In genomic region chr6:36766941-36767340, GRCm38 (mm10) we compare ENCODE assay signal across 22 mouse cellular contexts. TPM values are rescaled to one million over a fixed set of nuclear protein-coding genes. Genes with fewer than 3 reads are reported as not detected.
DNase-seq lines count a peak whose midpoint lies in the region.
"Had no signal": no experiment of that assay in that cellular context is flagged by ENCODE, and none has a peak within 500 bp of the region (broad histone marks: within the 10 kb centered on the region; RNA-seq: fewer than 3 reads in every experiment).

No protein-coding gene starts in this region.

- peak; percentile 25 for DNase-seq in kidney, adult 9 months
- no peak for DNase-seq in kidney, adult 18-20 months
- DNase-seq in adipocyte (ENCODE audit: low spot score), result peak; percentile 56
- peak; percentile 58 for DNase-seq in gonadal fat pad, adult 2 months (ENCODE audit: low read depth)
- no peak for DNase-seq in neural tube, embryonic 10.5 days (ENCODE audit: extremely low spot score, low spot score)
- DNase-seq: adrenal gland, adult 2 months; adrenal gland, postnatal 10 days; adrenal gland, postnatal 25 days; B cell, adult 2 months; cerebellum, adult 11 months; cerebellum, adult 18-20 months; cerebellum, adult 8-10 months; cerebellum, adult 9-11 months; cerebellum, postnatal 14 days; cerebellum, postnatal 36 days; embryo, embryonic 11 days; forebrain, postnatal 0 days had no signal

RNA-seq across cellular contexts. Expression of gene Ptn, which starts 43.1 kb away (rescaled TPM):
- 2.2 and 3.8 TPM in 2 replicates for polyA plus RNA-seq in gonadal fat pad, adult 2 months (2012; rRNA removed)
- polyA plus RNA-seq: activated CD4-positive, CD25-positive, alpha-beta regulatory T cell, adult 4 months; CD4-positive, CD25-positive, alpha-beta regulatory T cell, adult 4 months; erythroblast, embryonic 14.5 days; G1E; Patski had no signal

Comparison
In these comparisons a context has a peak if more than half of its experiments do, and no peak if none do; other contexts are left out.
1. DNase-seq: peak in kidney, adult 9 months (single experiment), adipocyte (single experiment) and gonadal fat pad, adult 2 months (single experiment); none in kidney, adult 18-20 months (single experiment) and neural tube, embryonic 10.5 days (single experiment).